Mouse (Mus musculus) layer of hippocampus, adult 11-12 months (tissue): Measurements from ENCODE around the gene Tmem210.
"Not testable (repeated sequence)": the region's sequence is repeated elsewhere in the genome, so short reads cannot be mapped to it uniquely, and the experiment has no call there.

Experiments
- DNase-seq: peaks from one replicate; pipeline ENCODE4 v3.0.0; 2022; ENCODE audit warnings: low spot score

The Tmem210 gene

DNA sequence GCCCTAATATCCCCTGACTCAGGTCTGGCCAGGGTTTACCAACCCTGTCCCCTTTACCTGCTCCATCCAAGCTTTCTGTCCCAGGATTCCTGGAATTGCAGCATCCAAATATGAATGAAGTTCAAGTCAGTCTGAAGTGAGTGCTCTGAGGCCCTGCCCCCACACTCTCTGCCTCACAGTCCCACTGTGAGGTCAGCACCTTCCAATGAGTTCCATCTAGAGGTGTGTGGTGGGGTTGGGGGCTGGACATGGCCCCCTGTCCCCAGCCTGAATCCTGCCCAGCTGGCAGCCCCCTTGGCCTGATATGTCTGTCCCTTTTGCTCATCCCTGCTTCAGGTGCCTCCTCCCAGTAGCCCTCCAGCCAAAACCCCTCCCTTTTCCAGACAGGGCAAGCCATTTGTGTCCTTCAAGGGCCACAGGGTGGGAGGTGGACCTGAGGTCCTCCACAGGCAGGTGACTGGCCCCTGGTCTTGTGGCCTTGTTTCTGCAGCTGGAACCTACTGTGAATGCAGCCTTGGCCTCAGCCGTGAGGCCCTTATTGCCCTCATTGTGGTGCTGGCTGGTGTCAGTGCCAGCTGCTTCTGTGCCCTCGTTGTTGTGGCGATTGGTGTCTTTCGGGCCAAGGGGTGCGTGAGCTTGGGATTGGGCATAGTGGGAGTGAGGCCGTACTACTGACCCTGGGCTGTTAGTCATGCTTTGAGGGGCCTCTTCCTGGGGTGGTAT lies at the start of gene Tmem210:
Tmem210 (plus strand) TSS at position 219 of the 723 bp plus-strand sequence.
- no peak for DNase-seq

DNA sequence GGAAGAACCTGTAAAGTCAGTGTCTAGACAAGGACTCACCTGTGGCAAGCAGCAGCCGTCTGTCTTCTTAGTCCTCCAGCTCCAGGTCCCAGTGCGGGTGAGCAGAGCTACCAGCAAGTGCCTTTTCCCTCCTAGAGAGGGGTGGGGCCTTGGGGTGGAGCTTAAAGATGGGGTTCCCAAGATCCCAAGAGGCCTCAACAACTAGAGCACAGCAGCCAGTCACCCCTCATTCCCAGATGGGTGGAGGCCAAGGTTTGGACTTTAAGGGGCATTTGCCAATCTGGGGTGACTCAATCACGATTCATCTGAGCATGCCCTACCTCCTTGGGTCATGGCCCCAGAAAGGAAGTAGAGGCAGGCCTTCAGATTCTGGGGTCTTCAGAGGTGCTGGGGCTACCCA lies 48.2 kb upstream of the Tmem210 start:
- DNase-seq, result no peak

DNA sequence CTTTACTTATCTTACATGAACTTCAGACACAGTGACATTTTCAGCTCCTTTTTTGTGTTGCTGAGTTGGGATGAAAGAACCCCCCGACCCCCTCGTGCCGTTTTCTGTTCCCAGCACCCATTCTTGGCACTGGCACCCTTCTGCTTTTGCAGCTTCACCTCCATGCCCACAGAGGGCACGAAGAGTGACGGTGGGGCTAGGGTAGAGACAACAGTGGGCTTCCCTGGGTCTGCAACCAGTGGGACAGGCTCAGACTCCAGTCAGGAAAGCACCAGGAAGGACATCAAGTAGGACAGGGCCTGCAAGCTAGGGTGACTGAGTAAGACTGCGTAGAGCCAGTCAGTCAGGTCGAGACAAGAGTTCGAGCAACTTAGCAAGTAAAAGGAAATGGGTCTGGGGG lies 47.6 kb upstream of the Tmem210 start:
- no peak for DNase-seq

DNA sequence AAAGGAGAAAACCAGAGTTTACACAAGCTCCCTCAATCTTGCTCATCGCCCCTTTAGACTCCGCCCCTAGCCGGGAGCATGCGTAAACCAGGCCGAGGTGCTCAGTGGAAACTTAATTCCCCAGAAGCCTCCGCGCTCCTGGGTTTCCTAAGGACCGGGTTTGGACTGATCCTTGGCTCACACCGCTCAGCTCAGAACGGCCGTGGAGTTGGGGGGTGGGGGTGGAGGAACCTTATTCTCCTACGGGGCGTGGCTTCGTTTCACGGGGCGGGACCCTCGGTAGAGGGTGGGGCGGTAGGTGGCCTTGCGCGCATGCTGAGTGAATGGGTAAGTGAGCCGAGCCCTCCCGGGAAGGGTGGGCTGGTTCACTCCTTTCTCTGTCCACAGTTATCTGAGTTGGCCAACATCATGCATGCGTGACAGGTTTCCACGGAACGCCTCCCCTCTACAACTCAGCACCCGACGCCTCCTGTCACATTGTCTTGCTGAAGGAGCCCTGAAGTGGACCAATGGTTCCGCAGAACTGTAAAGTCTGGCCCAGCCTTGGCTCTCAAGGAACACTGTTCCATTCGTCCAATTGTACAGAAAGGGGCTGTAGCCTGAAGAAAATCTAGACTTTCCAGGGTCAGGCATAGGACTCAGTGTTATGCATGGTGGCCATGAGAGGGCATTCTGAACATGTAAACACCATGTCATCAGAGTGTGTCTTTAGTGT lies 47.1 kb upstream of the Tmem210 start:
- peak; percentile 65 for DNase-seq

DNA sequence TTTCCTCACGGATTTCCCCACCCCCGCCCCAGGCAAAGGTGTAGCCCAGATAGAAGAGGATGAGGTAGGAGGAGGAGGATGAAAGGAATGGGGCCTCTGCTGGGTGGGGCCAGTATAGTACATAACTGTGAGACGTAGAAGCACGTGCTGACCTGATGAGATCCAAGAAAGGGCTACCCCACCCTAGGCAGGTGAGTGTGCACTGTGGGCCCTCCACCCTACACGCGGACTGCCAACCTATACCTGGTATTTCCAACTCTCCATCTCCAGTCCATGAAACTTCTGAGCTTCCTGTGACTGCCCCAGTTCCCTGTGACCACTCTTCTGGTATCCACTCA lies 46.5 kb upstream of the Tmem210 start:
- DNase-seq, result no peak

DNA sequence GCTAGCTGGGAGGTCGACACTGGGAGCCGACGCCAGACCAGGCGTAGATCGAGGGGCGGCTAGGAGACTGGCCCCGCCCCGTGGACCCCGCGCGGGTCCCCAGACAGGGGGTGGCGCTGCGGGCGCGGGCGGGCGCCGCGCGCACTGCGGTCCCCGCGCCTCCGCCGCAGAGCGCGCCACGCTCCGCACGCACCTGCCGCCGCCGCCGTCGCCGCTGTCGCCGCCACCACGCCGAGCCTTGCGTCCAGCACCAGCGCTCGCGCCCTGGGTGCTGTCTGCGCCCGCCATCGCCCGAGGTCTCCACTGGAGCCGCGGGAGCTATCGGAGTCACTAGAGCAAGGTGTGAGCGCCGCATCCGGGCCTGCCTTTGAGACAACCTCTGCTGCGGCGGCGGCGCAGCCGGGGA lies 45.8 kb upstream of the Tmem210 start, which contains the start of the genes Rnf208 and Cysrt1:
Rnf208 (plus strand) TSS at position 155 of the 406 bp plus-strand sequence.
Cysrt1 (minus strand) TSS at position 352 of the 406 bp plus-strand sequence.
- no peak for DNase-seq

DNA sequence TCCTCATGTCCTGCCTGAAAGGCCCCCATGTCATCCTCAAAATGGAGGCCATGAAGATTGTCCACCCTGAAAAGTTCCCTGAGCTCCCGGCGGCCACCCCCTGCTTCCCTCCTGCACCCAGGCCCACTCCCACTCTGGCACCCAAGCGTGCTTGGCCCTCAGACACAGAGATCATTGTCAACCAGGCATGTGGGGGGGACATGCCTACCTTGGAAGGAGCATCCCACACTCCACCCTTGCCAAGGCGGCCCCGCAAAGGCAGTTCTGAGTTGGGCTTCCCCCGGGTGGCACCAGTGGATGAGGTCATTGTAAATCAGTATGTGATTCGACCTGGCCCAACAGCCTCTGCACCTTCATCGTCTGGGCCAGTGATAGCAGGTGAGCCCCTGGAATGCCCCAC lies 44.6 kb upstream of the Tmem210 start:
- DNase-seq, result no peak

DNA sequence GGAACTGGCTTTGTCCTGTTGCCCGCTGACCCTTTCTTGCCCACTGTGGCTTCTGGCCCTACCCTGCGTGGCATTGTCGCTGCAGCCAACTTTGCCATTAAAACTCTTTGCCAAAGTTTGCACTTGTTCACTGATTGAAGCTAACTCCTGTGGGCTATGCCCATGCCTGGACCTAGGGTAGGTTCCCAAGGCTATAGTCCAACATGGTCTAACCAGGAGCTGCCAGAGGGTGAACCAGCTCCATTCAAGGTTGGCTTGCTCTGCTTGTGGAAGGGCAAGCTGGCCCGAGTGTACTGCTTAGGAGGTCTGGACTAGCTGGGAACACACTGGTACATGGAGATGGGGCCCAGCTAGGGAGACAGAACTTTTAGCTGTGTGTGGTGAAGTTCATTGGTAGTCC lies 43.8 kb upstream of the Tmem210 start:
- DNase-seq, result no peak

DNA sequence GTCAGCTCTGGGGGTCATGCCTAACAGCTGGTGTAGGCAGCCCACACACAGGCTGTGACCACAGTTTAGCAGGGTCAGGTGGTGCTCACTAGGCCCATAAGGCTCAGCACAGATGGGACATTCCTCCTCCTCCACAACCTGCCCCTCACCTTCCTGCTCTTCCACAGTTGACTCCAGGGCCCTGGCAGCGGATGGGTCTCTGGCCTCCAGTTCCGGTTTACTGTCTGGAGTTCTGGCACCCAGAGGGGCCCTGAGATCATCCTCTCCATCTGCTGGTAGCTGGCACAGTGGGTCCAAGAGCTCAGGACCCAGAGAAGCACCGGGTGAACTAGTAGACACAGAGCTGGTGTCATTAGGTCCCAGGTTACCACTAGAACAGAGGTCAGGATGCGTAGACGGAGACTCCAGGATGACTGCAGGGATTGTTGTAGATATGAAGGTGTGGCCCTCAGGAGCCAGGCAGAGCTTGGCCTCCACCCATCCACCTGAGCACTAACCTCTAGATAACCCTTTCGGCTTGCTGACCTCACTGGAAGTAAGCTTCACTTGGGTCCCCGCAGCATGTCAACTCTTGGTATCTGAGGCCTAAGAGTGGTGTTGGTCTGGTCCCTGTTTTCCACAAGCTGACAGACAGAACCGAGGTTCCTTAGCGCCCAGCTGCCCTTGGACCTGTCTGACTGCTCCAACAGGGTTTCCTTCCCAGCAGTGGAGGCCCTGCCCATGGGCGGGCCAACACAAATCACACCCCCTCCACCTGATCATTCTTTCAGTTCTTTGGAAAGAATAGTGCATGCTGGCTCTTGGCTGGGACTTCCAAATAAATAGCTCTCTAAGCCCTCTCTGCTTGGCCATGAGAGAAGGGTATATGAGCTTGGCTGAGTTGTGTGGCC lies 41.5 kb upstream of the Tmem210 start, which contains the start of gene AL732309.1:
AL732309.1 (minus strand) TSS at position 681 of the 890 bp plus-strand sequence.
- DNase-seq, result no peak

DNA sequence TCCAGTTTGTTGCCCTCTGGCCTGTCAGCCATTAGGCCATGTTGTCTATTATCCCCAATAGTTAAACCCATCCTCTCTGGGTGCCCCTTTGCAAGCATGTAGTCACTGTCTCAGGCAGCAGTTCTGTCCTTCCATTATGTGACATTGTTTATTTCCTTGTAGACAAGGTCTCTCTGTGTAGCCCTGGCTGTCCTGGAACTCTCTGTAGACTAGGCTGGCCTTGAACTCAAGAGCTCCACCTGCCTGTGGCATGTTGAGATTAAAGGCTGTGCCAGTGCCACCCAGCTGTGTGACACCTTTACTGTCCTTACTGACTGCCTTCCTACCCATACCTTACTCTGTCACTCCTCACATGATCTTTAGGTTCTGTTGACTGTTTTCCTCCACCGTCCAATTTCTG lies 35.6 kb upstream of the Tmem210 start:
- no peak for DNase-seq

DNA sequence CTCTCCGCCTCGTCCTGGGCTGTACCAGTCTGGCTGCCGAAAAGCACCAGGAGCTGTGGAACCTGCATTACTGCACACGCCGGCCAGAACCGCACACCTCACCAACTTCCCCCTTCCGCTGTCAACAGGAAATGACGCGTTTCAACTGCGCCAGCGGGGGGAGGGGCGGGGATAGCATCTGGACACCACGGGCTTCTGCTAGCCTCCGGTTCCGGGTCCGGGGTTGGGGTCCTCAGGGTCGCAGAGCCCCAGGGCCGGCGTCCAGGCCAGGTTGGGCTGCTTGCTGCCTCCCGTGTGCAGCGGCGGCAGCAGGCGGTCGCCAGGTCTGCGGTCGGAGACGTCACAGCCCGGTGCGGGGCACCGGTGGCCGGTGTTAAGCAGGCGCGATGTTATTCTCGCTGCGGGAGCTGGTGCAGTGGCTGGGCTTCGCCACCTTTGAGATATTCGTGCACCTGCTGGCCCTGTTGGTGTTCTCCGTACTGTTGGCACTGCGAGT lies 32.6 kb upstream of the Tmem210 start, which contains the start of gene Tmem203:
Tmem203 (plus strand) TSS at position 156 of the 496 bp plus-strand sequence.
- peak; percentile 85 for DNase-seq

DNA sequence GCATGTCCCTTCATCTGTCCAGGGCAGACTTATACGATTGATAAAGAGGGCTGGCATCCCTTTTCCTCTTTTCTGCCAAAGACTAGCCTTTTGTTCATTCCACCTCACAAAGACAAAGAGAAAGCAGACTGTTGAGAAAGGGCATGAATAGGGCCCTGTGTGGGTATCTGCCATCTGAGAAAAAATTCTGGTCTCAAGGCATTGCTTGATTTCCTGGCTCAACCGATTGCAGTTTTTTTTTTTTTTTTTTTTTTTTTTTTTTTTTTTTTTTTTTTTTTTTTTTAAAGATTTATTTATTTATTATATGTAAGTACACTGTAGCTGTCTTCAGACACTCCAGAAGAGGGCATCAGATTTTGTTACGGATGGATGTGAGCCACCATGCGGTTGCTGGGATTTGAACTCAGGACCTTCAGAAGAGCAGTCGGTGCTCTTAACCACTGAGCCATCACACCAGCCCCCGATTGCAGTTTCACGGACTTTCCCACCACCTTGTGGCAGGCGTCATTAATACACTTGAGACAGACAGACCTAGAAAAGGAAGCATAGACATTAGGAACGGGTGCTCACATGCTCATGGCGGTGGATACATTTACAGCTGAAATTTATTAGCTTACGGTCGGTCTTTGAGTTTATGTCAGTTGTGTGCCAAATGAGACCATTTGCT lies 31.4 kb upstream of the Tmem210 start:
- not testable (repeated sequence) for DNase-seq

DNA sequence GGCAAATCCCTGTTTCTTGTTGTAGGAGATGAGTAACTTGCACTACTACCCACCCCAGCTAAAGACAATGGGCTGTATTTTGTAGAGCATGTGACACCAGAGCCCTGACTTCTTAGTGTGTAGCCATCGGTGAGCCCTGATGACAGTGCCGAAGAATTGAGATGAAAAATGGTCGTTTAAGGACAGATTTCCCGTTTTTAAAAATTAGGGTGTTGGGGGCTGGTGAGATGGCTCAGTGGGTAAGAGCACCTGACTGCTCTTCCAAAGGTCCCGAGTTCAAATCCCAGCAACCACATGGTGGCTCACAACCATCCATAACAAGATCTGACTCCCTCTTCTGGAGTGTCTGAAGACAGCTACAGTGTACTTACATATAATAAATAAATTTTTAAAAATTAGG lies 30.7 kb upstream of the Tmem210 start:
- DNase-seq, result not testable (repeated sequence)

DNA sequence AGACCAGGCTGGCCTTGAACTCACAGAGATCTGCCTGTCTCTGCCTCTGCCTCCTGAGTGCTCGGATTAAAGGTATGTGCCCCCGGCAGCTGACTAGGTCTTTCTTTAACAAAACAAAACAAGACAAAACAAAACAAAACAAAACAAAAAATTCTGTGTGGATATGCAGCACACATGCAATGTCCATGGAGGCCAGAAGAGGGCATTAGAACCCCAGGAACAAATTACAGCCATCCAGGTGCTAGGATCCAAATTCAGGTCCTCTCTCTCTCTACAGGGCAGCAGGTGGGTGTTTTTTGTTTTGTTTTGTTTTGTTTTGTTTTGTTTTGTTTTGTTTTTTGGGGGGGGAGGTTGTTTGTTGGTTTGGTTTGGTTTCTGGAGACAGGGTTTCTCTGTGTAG lies 29.1 kb upstream of the Tmem210 start:
- no peak for DNase-seq

DNA sequence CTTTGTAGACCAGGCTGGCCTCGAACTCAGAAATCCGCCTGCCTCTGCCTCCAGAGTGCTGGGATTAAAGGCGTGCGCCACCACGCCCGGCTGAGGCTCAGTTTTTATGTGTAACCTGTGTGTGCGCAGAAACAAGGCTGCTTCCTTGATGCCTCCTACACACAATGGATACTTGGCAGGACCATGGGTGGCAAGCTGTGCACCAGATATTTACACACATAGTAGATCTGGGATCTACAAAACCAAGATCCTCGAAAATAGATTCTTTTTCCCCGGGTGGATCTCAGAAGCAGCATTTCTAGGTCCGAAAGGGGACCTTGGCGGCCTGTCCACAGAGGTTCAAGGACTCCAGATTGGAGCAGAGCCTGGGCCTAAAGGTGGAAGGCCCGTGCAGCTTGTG lies 26.1 kb upstream of the Tmem210 start:
- DNase-seq, result no peak

DNA sequence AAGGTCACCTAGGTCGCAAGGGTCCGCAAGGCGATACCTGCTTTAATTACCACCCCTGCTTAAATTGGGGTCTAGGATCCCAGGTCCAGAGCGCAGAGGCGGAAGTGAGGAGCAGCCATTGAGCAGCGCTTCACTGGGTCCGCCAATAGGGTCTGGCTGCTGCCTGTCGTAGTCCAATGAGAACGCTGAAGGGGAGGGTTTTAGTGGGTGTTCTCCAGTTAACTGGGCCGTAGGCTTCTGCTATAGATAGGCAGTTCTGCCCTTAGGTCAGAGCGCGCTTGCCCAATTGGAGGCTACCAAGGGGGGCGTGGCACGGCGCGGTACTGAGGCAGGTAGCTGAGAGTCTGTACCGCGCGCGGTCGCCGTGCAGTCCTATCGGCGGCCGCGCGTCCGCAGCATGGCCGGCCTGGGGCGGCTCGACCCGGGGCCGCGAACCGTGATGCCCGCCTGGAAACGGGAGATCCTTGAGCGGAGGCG lies 25.6 kb upstream of the Tmem210 start, which contains the start of gene Tprn:
Tprn (plus strand) TSS at position 328 of the 477 bp plus-strand sequence.
- peak; percentile 96 for DNase-seq

DNA sequence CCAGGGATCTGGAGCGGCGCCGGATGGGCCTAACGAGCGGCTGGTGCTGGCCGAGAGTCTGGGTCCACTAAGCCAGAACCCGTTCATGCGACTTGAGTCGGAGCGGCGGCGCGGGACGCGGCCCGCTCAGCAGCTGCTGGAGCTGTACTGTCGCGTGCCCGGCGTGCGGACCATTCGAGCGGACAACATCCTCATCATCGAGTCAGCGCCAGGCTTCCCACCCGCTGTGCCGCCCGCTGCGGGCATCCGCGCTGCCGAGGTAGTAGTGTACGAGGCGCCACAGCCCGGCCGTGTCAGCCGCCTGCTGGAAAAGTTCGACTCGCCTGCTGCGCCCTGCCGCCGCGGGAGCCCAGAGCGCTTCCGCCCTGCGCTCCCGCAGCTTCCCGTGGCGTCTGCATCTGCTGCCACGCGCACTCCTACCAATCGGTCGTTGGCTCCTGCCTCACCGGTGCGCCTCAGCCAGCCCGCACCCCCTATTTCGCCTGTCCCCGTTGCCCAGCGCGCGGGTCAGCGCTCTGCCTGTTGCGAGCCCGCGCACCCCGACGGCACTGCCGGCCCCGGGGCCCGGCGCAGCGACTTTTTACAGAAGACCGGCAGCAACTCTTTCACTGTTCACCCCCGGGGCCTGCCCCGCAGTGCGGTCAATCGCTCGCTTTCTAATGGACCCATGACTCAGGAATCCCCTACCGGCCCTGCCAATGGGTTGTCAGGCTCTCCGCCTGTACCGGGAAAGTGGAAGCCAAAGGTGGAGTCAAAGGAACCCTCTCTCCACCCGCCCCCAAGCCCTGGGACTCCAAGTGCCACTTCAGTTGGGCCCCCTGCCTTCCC lies 24.9 kb upstream of the Tmem210 start:
- no peak for DNase-seq

DNA sequence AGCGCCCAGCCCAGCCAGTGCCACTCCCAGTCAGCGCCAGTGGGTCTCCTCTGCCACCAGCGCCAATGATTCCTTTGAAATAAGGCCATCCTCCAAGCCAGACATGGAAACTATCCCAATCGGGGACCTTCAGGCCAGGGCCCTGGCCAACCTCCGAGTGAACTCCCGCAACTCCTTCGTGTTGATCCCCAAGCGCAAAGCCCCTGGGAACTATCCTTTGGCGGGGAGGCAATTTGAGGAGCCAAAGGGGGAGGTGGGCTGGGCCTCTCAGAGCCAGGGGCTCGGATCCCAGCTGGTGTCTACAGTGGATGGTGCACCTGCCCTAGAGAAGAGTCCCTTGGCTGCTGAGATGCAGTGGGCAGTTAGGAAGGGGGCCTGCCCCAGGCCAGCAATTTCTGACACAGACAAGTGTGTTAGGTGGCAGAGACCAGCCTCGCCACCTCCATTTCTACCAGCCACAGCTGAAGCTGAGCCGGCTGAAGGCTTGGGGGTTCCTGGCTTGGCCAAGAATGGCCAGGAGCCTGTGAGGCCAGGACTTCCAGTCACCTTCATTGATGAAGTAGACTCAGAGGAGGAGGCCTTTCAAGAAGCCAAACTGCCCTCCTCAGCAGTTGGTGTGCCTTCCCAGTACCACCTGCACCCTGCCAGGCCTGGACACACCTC lies 24.2 kb upstream of the Tmem210 start:
- no peak for DNase-seq

DNA sequence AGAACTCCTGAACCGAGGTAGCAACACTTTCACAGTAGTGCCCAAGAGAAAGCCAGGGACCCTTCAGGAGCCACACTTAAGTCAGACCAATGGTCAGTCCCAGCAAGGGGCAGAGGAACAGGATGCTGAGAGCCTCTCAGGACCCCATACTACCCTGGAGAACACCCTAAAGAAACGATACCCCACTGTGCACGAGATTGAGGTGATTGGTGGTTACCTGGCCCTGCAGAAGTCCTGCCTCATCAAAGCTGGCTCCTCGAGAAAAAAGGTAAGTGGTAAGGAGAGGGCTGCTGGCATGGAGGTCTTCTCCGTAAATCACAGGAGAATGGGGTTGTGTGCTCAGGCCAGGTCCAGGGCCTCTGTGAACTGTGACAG lies 23.7 kb upstream of the Tmem210 start:
- no peak for DNase-seq

DNA sequence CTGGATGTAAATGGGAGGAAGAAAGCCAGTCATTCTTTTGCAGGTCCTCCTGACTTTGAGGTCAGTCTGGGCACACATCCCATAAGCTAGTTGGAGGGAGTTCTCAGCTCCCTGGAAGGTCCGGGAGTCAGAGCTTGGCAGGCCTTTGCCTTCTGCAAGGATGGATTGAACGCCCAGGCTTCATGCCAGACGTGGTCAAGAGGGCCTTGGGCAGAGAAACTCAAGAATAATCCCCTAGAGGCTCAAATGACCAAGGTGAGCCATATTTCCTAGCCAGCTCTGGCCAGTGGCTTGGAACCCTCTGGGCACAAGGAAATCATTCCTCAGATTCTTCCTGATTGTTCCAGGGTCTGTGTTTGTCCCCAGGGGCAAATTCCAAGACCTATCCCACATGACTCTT lies 23.1 kb upstream of the Tmem210 start:
- no peak for DNase-seq
